Mouse (Mus musculus): ENCODE measurements around the gene P4hb. TPM values are rescaled to one million over a fixed set of nuclear protein-coding genes. Genes with fewer than 3 reads are reported as not detected.
"Not testable (repeated sequence)": the region's sequence is repeated elsewhere in the genome, so short reads cannot be mapped to it uniquely, and the experiment has no call there.

The P4hb gene
- total RNA-seq, 2 experiments from 2014 or later, result 527 to 538 TPM

DNA sequence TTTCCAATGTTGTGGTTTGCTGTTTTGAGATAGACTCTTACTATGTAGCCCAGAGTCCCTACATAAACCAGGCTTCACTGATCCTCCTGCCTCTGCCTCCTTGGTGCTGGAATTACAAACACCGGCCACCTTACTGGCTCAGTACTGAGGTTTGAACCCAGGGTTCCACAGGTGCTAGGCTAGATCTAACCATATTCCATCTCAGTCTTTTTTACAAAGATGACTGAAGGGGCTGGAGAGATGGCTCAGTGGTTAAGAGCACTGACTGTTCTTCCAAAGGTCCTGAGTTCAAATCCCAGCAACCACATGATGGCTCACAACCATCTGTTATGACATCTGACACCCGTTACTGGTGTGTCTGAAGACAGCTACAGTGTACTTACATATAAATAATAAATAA lies 58.8 kb downstream of the P4hb start:
- DNase-seq (ENCODE audit: low spot score in 2 of 2), result not testable (repeated sequence)

DNA sequence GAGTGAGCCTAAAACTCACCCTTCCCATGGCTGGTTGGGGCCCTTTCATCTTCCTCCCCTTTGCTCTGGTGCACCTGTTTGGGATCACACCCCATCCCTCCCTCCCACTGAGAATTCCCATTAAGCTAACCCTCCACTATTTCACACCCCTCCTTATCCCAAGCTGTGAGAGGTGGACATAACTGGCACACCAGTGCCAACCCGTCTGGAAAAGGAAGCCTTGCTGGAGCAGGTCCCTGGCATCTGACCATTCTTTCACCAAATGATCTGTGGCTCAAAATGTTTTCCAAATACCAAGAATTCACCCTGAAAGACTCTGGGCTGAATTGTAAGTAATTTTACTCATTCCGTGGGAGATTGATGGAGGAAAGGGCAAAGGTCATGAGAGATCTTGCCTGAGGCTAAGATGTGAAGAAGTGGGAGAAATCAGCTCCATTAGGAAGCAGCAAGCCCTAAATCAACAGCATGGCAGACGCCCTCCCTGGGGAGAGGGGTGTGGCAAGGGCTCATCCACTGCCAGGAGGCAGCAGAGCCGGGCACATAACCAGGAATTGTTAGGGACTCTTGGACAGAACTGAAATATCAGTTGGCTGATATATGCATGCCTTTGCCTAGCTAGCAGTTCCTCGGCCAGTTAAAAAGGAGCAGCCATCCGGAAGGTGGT lies 60.1 kb downstream of the P4hb start:
- no peak for DNase-seq (ENCODE audit: low spot score in 2 of 2)

DNA sequence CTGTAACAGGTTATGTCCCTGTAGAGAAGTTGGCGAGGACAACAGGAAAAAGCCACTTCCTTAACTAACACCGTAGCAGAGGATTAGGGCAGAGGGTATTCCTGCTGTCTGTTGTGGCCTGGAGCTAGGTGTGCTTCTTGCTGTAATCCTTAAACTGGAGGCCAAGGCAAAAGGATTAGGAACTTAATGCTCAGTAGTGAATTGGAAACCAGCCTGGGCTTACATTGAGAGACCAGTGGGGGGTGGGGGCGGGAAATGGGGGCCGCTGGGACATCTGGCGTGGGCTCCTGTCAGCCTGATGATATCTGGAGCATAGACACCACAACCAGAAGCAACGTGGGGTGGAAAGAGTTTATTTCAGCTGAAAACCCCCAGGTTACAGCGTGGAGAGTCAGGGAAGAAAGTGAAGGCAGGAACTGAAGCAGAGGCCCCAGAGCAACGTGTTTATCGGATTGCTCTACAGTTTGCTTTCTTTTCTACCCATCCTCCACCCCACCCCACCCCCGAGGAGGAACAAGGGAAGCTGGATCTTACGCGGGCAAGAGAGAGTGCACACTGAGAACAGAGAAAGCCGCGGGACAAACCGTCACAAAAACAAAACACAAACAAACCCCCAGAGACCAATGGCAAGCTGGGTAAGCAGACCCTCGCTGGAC lies 62.5 kb downstream of the P4hb start:
- DNase-seq (ENCODE audit: low spot score in 2 of 2), result no peak

Other genes with a start within 250 kb of the P4hb start
- 100 to 1,000 TPM; 861 to 883 TPM for gene Actg1, start 224.7 kb downstream of the P4hb start, total RNA-seq (2021)
- under 1 TPM; 0.52 to 0.98 TPM for gene Fscn2, start 211.7 kb downstream of the P4hb start, total RNA-seq (2021)
- gene Faap100, start 194.5 kb downstream of the P4hb start, total RNA-seq (2021), result 10 to 100 TPM; 16.7 to 16.9 TPM
- gene Nploc4, start 135.5 kb downstream of the P4hb start, total RNA-seq (2021), result 10 to 100 TPM; 68.0 to 80.5 TPM
- gene Tspan10, start 130.6 kb downstream of the P4hb start, total RNA-seq (2021), result 1 to 10 TPM in 1 of 2 experiments, not detected in 1; 4.6 TPM
- under 1 TPM in 1 of 2 experiments, not detected in 1; 0.39 TPM for gene Pde6g, start 119.8 kb downstream of the P4hb start, total RNA-seq (2021)
- 10 to 100 TPM; 19.3 to 24.8 TPM for gene Oxld1, start 115.2 kb downstream of the P4hb start, total RNA-seq (2021)
- 10 to 100 TPM in 1 of 2 experiments, 1 to 10 TPM in 1; 8.9 to 10.1 TPM for gene Ccdc137, start 115.1 kb downstream of the P4hb start, total RNA-seq (2021)
- 10 to 100 TPM; 20.8 to 23.8 TPM for gene Arl16, start 105.6 kb downstream of the P4hb start, total RNA-seq (2021)
- gene Mrpl12, start 88.6 kb downstream of the P4hb start, total RNA-seq (2021), result 100 to 1,000 TPM; 116 to 122 TPM
- gene Slc25a10, start 81.4 kb downstream of the P4hb start, total RNA-seq (2021), result 10 to 100 TPM; 19.6 to 20.0 TPM
- gene Gcgr, start 42.6 kb downstream of the P4hb start, total RNA-seq (2021), result under 1 TPM in 1 of 2 experiments, not detected in 1; 0.26 TPM
- 10 to 100 TPM; 74.0 to 81.3 TPM for gene Mcrip1, start 23.5 kb downstream of the P4hb start, total RNA-seq (2021)
- 10 to 100 TPM; 80.7 to 99.3 TPM for gene Ppp1r27, start 22.1 kb downstream of the P4hb start, total RNA-seq (2021)
- gene Arhgdia, start 8.4 kb upstream of the P4hb start, total RNA-seq (2021), result 100 to 1,000 TPM; 278 to 300 TPM
- 100 to 1,000 TPM; 112 to 113 TPM for gene Alyref, start 25.1 kb upstream of the P4hb start, total RNA-seq (2021)
- gene Anapc11, start 25.2 kb upstream of the P4hb start, total RNA-seq (2021), result 10 to 100 TPM; 72.5 to 86.2 TPM
- gene Npb, start 35.2 kb upstream of the P4hb start, total RNA-seq (2021), result 1 to 10 TPM in 1 of 2 experiments, not detected in 1; 1.3 TPM
- gene Pcyt2, start 44.7 kb upstream of the P4hb start, total RNA-seq (2021), result 10 to 100 TPM; 36.6 to 41.4 TPM
- 10 to 100 TPM; 12.2 to 12.6 TPM for gene Sirt7, start 52.0 kb upstream of the P4hb start, total RNA-seq (2021)
- 10 to 100 TPM; 36.7 to 42.6 TPM for gene Mafg, start 60.3 kb upstream of the P4hb start, total RNA-seq (2021)
- 10 to 100 TPM; 27.6 to 29.0 TPM for gene Pycr1, start 70.5 kb upstream of the P4hb start, total RNA-seq (2021)
- gene Myadml2, start 74.9 kb upstream of the P4hb start, total RNA-seq (2021), result 10 to 100 TPM; 81.2 to 83.4 TPM
- gene Notum, start 87.9 kb upstream of the P4hb start, total RNA-seq (2021), result 1 to 10 TPM; 1.2 to 1.7 TPM
- gene Aspscr1, start 99.7 kb upstream of the P4hb start, total RNA-seq (2021), result 10 to 100 TPM; 48.6 to 55.3 TPM
- 10 to 100 TPM; 33.7 to 48.7 TPM for gene Cenpx, start 140.5 kb upstream of the P4hb start, total RNA-seq (2021)
- gene Lrrc45, start 140.7 kb upstream of the P4hb start, total RNA-seq (2021), result 10 to 100 TPM; 16.0 to 21.0 TPM
- gene Rac3, start 148.2 kb upstream of the P4hb start, total RNA-seq (2021), result 1 to 10 TPM; 2.5 to 4.8 TPM
- 1 to 10 TPM; 4.8 to 5.3 TPM for gene Dcxr, start 154.0 kb upstream of the P4hb start, total RNA-seq (2021)
- 10 to 100 TPM in 1 of 2 experiments, 1 to 10 TPM in 1; 9.5 to 10.4 TPM for gene Cbr2, start 158.9 kb upstream of the P4hb start, total RNA-seq (2021)
- 10 to 100 TPM; 26.7 to 27.1 TPM for gene Hmga1b, start 189.5 kb upstream of the P4hb start, total RNA-seq (2021)
- 10 to 100 TPM in 1 of 2 experiments, 1 to 10 TPM in 1; 8.3 to 10.9 TPM for gene Rfng, start 211.0 kb upstream of the P4hb start, total RNA-seq (2021)
- 10 to 100 TPM; 67.1 to 70.9 TPM for gene Gps1, start 211.0 kb upstream of the P4hb start, total RNA-seq (2021)
- gene Dus1l, start 223.2 kb upstream of the P4hb start, total RNA-seq (2021), result 10 to 100 TPM; 37.8 TPM